Mouse (Mus musculus) gonadal fat pad, adult 2 months (tissue): Measurements from ENCODE around the gene Pla2g1b. TPM values are rescaled to one million over a fixed set of nuclear protein-coding genes. Genes with fewer than 3 reads are reported as not detected.
"Not testable (repeated sequence)": the region's sequence is repeated elsewhere in the genome, so short reads cannot be mapped to it uniquely, and the experiment has no call there.

ENCODE experiments used
- DNase-seq: peaks from one replicate; pipeline ENCODE4 v3.0.0-alpha.2; 2012; ENCODE audit warnings: low read depth
- polyA plus RNA-seq: library from polyadenylated mRNA; depleted of rRNA; stranded (reverse); fragments of >200 nt; gene quantifications from 2 replicates; pipeline ENCODE4 v1.2.3, GENCODE M21; 2012

Pla2g1b gene
- polyA plus RNA-seq, 1 experiment = 0.42 TPM

GRCm38 (mm10) chr5:115505617-115506016 lies 39.6 kb downstream of the Pla2g1b start:
- not testable (repeated sequence) for DNase-seq

GRCm38 (mm10) chr5:115506454-115507201 lies 40.6 kb downstream of the Pla2g1b start, which contains the start of gene Pxn:
Pxn (plus strand) TSS chr5:115506676.
- DNase-seq = no peak

- no peak for DNase-seq
Measured at GRCm38 (mm10) chr5:115507267-115507980, 41.4 kb downstream of the Pla2g1b start.

GRCm38 (mm10) chr5:115507981-115508858 lies 42.2 kb downstream of the Pla2g1b start:
- no peak for DNase-seq

GRCm38 (mm10) chr5:115508859-115509147 lies 42.7 kb downstream of the Pla2g1b start:
- no peak for DNase-seq

- no peak for DNase-seq
Measured at GRCm38 (mm10) chr5:115509321-115509761, 43.3 kb downstream of the Pla2g1b start.

GRCm38 (mm10) chr5:115509790-115510689 lies 44.0 kb downstream of the Pla2g1b start:
- no peak for DNase-seq

GRCm38 (mm10) chr5:115512375-115512774 lies 46.3 kb downstream of the Pla2g1b start:
- DNase-seq = no peak

GRCm38 (mm10) chr5:115513246-115513645 lies 47.2 kb downstream of the Pla2g1b start:
- no peak for DNase-seq

GRCm38 (mm10) chr5:115513721-115514120 lies 47.7 kb downstream of the Pla2g1b start:
- no peak for DNase-seq

GRCm38 (mm10) chr5:115514346-115514745 lies 48.3 kb downstream of the Pla2g1b start:
- no peak for DNase-seq

GRCm38 (mm10) chr5:115514896-115515587 lies 49.0 kb downstream of the Pla2g1b start:
- no peak for DNase-seq

GRCm38 (mm10) chr5:115516081-115516907 lies 50.2 kb downstream of the Pla2g1b start:
- no peak for DNase-seq

- no peak for DNase-seq
Measured at GRCm38 (mm10) chr5:115516908-115517307, 50.8 kb downstream of the Pla2g1b start.

GRCm38 (mm10) chr5:115517501-115517900 lies 51.4 kb downstream of the Pla2g1b start:
- DNase-seq = no peak

GRCm38 (mm10) chr5:115518214-115518613 lies 52.2 kb downstream of the Pla2g1b start:
- DNase-seq = not testable (repeated sequence)

- no peak for DNase-seq
Measured at GRCm38 (mm10) chr5:115520325-115520869, 54.3 kb downstream of the Pla2g1b start.

- no peak for DNase-seq
Measured at GRCm38 (mm10) chr5:115521553-115522461, 55.7 kb downstream of the Pla2g1b start.
